Mouse (Mus musculus): ENCODE measurements at regions not wholly inside any gene's neighbourhood (a gene's known extent, or its start where the extent isn't known, plus 50 kb on each side); places are given as distances from the start of the nearest gene placed in this dataset.

GRCm38 (mm10) chr13:37572983-37573382 is 205.2 kb upstream of the Rreb1 start:
- no peak for DNase-seq

DNA sequence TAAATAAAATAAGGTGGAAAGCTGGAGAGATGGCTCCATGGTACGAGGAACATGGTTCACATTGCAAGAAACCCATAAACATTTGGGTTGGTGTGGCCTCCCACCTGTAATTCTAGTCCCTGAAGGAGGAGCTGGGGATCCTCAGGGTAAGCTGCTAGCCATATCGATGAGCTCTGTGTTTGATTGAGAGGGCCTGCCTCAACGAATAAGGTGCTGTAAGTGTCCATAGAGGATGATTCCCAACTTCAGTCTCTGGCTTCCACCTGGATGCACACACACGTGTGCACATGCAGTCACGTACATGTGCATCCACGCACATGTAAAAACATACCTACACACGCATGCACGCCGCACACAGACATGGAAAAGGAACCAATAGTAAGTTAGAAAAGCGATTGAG is 199.0 kb upstream of the Rreb1 start:
- DNase-seq = peak in 1 of 2 experiments; percentile 23

- no peak for DNase-seq
These were observed 198.4 kb upstream of the Rreb1 start for GRCm38 (mm10) chr13:37579775-37580174.

- no peak for DNase-seq
These were observed 197.4 kb upstream of the Rreb1 start for GRCm38 (mm10) chr13:37580806-37581205.

DNA sequence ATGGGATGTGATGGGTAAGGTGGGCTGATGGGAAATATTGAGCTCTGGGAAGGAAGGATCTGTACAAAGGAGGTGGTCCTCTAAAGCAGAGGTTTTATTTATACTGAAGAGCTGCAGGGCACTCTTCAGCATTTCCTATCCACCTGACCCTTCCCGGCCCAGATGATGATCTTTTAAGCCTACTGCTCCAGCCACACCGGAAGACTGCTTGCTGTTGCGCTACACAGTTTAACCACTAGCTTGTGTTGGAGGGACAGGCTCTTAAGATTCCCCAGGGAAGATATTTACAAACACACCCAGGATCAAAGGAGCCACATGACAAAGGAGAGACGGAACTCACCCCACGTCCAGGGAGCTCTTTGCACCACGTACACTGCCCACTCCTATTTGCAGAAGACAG is 196.8 kb upstream of the Rreb1 start:
- DNase-seq = no peak

DNA sequence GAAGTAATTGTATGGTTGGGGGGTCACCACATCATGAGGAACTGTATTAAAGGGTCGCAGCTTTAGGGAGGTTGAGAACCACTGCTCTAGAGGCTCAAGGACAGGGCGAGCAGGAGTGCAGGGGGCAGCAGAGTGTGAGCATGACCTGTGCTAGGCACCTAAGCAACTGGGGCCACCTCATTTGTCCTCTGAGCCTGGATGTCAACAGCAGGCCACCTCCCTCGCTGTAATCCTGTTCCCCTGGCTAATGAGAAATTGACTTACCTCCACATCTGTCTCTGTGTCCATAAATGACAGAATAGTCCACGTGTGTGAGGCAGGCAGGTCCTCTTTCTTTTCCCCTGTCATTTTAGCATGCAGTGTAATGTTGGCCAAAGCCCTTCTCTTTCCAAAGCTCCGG is 192.7 kb upstream of the Rreb1 start:
- DNase-seq = no peak

- no peak for DNase-seq
These were observed 191.7 kb upstream of the Rreb1 start for GRCm38 (mm10) chr13:37586511-37586910.

DNA sequence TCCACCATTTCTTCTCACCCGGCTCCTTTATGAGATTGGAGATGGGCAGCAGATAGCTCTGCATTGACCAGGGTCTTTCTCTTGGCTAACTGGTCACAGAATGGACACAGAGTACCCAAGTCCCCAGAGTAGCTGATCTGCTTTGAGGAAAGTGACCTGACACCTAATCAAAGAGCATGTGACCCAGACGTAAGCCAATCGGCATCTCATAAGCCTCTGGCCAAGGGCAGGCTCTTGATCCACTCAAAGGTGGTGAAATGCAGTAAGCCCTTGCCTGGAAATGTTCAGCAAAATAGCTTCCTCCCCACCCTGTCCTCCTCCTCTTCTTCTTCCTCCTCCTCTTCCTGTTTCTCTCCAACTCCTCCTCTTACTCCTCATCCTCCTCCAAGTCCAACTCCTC is 190.3 kb upstream of the Rreb1 start:
- DNase-seq = no peak

GRCm38 (mm10) chr13:37588528-37589176 is 189.5 kb upstream of the Rreb1 start:
- DNase-seq = no peak

- DNase-seq = no peak
These were observed 186.1 kb upstream of the Rreb1 start for GRCm38 (mm10) chr13:37592149-37592548.

- peak; percentile 20 to 49 for DNase-seq
These were observed 183.0 kb upstream of the Rreb1 start for GRCm38 (mm10) chr13:37595196-37595595.

DNA sequence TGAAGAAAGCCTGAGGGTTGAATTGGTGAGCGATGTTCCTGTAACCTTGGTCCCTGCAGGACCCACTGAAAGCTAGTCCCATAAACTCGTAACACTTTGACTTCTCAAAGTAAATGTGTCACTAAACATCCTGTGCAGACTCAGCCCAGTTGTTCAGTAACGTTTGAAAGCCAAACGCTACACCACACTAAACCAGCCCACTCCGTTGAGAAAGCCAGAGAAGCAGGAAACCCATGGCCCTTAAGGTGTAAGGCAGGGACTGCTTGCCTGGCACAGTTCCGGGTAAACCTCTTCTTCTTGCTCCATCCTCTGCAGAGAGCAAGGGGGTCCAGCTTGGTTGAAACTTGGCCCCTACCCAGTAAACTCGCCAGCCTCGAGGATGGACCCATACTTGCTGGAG is 180.6 kb upstream of the Rreb1 start:
- peak; percentile 42 to 66 for DNase-seq

DNA sequence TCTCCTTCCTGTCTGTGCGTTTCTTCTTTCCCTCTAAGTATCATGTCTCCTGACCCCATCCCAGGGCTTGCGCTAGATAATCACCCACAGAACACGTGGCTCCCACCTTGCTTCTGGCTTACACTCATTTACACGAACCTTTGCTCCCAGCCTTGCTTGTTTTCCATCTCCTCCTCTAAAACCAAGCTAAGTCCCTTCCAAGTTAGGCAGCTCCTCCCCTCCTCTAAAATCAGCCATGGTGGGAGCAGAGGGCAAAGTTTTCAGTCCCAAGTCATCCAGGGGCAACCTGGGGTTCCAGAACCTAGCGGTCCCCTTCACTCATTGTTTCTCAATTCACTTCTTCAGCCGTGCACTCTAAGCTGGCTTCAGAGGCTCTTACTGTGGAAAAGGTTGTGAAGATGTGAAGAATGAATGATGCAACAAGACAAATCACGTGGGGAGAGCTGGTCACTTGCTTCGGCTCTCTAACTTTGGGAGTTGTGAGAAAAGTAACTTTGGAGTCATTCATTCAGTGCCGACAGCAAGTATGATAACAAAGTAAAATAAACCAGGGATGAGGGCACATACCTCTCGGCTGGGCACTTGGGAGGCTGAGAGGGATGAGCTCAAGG is 179.9 kb upstream of the Rreb1 start:
- peak; percentile 22 to 48 for DNase-seq

GRCm38 (mm10) chr13:37599679-37600078 is 178.5 kb upstream of the Rreb1 start:
- DNase-seq = no peak

DNA sequence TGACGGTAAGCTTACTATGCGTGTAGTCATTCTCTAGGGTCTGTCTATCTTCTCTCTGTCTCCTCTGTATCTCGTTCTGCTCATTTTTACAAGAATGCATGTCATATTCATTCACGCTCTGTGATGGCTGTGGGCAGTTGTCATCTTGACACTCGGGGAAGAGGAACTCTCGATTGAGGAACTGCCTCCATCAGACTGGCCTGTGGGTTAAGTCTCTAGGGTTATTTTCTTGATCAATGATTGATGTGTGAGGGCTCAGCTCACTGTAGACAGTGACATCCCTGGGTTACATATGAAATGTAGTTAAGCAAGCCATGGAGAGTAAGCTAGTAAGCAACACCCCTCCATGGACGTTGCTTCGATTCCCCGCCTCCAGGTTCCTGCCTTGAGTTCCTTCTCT is 178.0 kb upstream of the Rreb1 start:
- DNase-seq = no peak

- no peak for DNase-seq
These were observed 177.1 kb upstream of the Rreb1 start for GRCm38 (mm10) chr13:37601068-37601467.

DNA sequence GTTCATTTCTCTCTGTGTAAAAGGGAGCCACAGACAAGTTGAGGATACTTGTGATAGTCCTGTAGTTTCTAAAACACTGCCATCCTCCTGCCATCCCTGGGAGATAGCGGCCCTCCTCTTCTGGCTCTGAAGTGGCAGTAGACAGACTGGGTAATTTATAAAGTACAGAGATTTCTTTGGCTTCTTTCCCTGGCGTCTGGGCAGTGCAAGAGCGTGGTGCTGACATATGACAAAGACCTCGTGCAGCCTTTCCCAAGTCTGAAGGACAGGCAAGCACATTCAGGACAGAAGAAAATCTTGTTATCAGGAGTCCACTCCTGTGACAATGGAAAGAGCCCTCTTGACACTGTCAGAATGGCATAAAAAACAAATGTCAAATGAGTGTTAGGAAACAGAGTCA is 175.9 kb upstream of the Rreb1 start:
- no peak for DNase-seq

- no peak for DNase-seq
These were observed 174.8 kb upstream of the Rreb1 start for GRCm38 (mm10) chr13:37603226-37603994.

DNA sequence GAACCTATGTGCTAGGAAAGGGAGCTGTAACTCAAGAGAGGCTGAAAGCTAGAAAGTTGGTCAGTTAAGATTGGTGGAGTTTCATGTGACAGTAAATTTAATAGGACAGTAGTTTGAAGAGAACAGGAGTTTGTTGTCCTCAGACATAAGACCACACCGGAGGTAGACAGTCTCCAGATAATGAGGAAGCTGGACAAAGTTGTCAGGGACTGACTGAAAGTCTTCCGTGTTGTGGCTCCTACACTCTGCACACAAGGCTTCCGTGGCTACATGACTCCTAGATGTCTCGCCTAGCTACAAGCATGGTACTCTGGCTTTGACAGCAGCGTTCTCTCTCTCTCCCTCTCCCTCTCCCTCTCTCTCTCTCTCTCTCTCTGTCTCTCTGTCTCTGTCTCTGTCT is 171.9 kb upstream of the Rreb1 start:
- no peak for DNase-seq

DNA sequence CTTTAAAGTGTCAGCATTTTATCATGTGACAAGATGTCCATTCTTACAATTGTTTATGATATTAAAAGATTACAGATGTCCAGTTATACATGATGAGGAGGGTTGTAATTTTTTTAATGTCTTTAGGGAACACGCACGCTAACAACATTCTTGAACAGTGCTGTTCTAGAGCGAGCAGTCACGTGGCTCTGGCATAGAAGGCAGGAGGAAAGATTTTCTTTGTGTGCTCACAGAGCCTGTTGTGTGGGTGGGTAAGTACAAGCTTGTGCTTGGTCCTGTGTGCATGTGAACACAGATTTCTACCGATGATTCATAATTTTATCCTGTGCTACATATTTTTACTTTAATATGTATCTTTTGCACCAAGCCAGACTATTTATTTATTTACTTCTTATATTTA is 169.1 kb upstream of the Rreb1 start:
- no peak for DNase-seq

GRCm38 (mm10) chr13:37611387-37611786 is 166.8 kb upstream of the Rreb1 start:
- DNase-seq = no peak

DNA sequence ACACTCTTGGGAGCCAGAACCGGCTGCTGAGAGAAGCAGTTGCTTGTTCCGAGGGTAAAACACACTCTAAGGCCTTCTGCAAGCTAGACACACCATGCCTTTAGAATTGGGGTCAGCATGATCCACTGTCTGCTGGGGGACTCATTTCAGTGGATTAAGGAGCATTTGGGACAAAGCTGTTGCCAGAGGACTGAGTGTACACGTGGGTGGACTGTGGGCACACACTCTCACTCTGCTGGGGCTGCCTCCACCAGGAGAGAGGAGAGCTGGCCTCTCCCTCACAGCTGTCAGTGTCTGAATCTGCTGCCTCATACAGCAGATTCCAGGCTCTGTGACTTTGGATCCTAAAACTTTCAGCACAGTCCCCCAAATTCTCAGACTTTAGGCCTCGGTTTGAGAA is 161.2 kb upstream of the Rreb1 start:
- no peak for DNase-seq

DNA sequence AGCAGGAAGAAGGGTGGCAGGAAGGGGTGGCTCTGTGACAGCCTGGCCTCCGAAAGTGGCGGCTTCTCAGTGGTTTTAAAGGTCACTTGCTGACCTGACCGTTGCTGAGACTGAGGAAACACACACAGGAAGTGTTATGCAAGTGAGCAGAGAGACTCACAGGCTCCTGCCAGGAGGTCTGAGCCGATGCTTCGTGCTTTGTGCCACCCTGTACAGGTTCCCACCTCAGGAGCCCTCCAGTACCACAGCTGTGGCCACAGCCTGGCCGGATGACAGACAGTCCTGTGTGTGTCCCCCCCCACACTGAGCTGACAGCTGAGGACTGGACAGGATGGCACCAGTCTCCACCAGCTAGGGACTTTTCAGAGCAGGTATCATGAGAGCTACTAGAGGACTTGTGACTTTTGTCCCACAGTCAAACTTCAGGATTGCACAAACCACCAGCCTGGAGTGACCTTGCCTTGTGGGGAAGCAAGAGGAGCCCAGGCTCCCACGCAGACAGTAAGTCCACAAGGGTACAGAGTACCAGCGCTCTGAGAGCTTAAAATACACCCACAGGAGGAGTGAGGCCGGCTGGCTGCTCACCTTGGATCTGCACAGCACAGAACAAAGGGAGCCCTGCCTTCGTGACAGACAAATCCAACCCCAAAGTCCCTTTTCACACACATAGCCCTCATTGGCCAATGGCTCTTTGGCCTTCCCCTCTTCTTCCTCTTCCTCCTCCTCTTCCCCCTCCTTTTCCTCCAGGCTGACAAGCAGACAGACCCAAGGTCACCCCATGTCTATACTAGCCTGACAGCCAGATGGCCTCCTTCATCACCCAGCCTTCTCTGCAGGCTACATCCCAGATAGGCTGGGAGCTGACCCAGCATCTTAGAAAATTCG is 158.1 kb upstream of the Rreb1 start:
- DNase-seq = peak; percentile 40 to 60
